Mouse (Mus musculus) CD8-positive naive resting alpha-beta T cell, adult 2 months (primary cell): ENCODE data around the gene Tox4.

Experiments
- DNase-seq, 2 experiments: peaks; one replicate each; pipeline ENCODE4 v3.0.0; 2022; ENCODE audit warnings: low read depth in 2 of 2, low spot score in 2 of 2

Gene Tox4

GRCm38 (mm10) chr14:52313931-52314807 lies 35.2 kb downstream of the Tox4 start:
- DNase-seq, result no peak

- DNase-seq, result no peak
These were observed 35.8 kb downstream of the Tox4 start for GRCm38 (mm10) chr14:52314808-52315150.

GRCm38 (mm10) chr14:52315283-52315780 lies 36.4 kb downstream of the Tox4 start:
- DNase-seq, result no peak

- DNase-seq, result peak in 1 of 2 experiments; percentile 31
These were observed 37.0 kb downstream of the Tox4 start for GRCm38 (mm10) chr14:52315792-52316440.

GRCm38 (mm10) chr14:52316441-52317225 lies 37.7 kb downstream of the Tox4 start:
- no peak for DNase-seq

- no peak for DNase-seq
These were observed 40.4 kb downstream of the Tox4 start for GRCm38 (mm10) chr14:52319361-52319760.

GRCm38 (mm10) chr14:52325890-52326289 lies 46.9 kb downstream of the Tox4 start:
- no peak for DNase-seq

GRCm38 (mm10) chr14:52327375-52327901 lies 48.5 kb downstream of the Tox4 start:
- no peak for DNase-seq

GRCm38 (mm10) chr14:52327910-52328812 lies 49.2 kb downstream of the Tox4 start, which contains the start of gene Sall2:
TSS of gene Sall2 (minus strand) at chr14:52328762.
- DNase-seq, result no peak

- no peak for DNase-seq
These were observed 52.3 kb downstream of the Tox4 start for GRCm38 (mm10) chr14:52331069-52331750.

GRCm38 (mm10) chr14:52332171-52332570 lies 53.2 kb downstream of the Tox4 start:
- no peak for DNase-seq

- DNase-seq, result peak; percentile 51 to 59
These were observed 60.0 kb downstream of the Tox4 start for GRCm38 (mm10) chr14:52338751-52339511.

GRCm38 (mm10) chr14:52339512-52339852 lies 60.5 kb downstream of the Tox4 start:
- no peak for DNase-seq
